Mouse (Mus musculus) cerebellum, adult 2 months (tissue): ENCODE results near the gene AC109138.7.

Experiments
- CTCF ChIP-seq: fragments of 200-500 bp; IDR thresholded peaks from 2 replicates; pipeline ENCODE4 v1.5.1; 2011; ENCODE audit warnings: low read depth, mild to moderate bottlenecking, control low read depth, low read length, moderate library complexity, borderline replicate concordance; ENCODE audit not compliant: insufficient read depth
- POLR2A ChIP-seq: fragments of 200-500 bp; IDR thresholded peaks from 2 replicates; pipeline ENCODE4 v1.6.1; 2011; ENCODE audit warnings: low read length, control low read depth, borderline replicate concordance; ENCODE audit not compliant: insufficient read depth

DNA sequence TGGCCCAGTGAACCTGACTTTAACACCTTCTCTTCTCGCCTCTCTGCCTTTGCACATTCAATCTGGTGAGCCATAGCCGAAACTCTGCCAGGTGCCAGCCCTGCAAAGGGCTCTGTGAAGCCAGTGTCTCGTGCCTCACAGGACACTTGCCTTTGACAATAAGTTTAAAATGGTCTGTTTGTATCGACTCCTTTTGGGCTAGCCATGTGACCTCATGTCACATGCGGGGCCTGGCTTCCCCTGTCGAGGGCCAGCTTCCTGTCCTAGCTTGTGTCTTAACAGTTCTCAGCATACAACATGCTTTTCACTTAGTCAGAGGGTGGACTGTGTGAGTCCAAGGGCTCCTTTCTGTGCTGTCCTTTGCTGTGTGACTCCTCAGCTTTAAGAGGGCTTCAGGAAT is 48.6 kb downstream of the AC109138.7 start:
- TF ChIP-seq CTCF (no peak), POLR2A (no peak)
